Mouse (Mus musculus) monocyte, adult 59 days (primary cell): Measurements from ENCODE around the gene Mkrn1. TPM values are rescaled to one million over a fixed set of nuclear protein-coding genes. Genes with fewer than 3 reads are reported as not detected.

Experiments used
- total RNA-seq, 2 experiments: library from RNA; stranded (reverse); gene quantifications; one replicate each; pipeline ENCODE4 v1.2.4; 2023

The Mkrn1 gene
- total RNA-seq = 100 to 1,000 TPM; 122 to 132 TPM

DNA sequence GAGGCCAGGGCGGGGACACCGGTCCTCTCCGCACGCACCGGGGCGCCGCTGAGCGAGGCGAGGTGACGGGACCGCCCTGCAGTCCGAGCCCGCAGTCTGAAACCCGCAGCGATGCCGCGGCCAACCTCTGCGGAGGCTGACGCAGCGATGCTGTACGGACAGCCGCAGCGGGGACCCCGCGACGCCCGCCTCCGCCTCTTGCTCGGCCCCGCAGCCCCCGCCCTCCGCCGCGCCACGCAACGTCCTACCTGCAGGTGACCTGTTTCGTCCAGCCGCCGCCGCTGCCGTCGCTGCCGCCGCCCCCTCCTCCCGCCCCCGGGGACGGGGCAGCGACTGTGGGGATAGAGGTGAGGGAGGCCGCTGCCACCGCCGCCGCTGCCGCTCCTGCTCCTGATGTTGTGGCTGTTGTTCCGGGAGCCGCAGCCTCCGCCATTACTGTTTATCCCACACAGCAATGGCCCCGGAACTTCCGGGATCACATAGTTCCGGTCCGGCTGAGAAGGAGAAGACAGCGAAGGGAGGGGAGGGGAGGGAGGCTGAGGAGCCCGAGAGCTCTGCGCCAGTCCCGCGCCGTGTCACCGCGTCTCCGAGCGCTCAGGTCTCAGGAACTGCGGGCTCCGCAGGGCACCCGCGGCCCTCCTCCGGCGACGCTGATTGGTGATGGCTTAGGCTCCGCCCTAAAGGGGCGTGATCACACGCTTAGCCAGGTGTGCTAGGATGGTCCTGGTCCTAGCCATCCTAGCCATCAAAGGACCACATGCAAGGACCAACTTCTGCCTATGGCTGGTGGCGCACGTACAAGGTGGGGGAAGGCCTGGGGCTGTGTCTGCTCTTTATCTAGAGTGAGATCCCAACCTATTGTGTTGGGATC, at the start of gene Mkrn1:
Gene Mkrn1 (minus strand): TSS at position 612 of the 871 bp plus-strand sequence.

DNA sequence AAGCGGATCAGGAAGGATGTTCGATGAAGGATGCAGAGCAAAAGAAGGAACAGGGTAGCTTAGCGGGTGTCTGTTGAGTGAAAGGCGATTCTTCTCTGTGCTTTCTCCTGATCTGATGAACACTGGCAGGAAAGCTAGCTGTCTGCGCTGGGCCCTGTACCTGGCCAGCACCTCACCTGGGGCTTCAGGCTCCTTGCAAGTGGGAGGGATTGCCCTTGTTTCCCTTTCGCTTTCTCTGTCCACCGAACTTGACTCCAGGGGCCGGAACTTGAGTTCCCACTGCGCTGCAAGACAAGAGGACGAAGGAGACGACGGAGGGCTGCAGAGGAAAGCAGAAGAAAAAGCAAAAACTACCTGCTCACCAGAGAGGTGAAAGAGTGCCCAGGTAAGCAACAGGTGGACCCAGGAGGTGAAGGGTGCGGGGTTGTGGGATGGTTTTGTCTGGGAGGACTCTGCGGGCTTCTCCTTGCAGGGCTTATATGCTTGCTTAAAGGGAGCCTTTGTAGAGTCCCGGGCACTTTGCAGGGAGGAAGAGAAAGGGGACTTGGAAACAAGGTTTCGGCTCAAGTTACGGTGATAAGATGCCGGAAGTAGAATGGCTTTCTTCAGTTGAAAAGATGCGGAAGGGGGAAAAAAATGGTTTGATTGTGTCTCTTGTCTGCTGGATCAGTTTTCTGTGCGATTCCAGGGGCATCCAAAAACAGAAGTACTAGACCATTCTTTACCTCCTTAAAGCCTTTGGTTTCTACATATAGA, 39.0 kb downstream of the Mkrn1 start, which contains the start of gene Rab19:
Gene Rab19 (plus strand): TSS at position 51 of the 756 bp plus-strand sequence.

DNA sequence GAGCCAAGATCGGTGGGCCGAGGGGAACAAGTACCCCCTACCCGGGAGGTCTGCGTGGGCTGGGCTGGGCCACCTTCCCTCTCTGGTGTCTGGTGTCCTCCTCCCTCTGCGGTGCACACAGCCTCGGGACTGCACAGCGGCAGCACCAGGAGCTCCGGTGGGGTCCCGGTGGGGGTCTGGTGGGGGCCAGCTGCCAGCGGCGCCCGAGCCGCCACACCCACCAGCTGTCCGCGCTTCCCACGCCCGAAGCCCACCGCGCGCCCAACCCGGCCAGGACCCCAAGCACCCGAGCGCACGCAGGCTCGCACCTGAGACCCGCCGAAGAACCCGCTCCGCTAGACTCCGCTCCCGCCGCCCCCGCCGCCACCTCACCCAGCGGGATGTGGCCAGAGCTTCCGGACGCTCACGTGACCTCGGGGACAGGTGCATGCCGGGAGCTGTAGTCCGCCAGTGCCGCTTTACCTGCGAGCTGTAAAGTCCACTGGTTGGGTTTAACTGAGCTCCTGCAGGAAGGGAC, 42.9 kb downstream of the Mkrn1 start, which contains the start of gene Slc37a3:
Gene Slc37a3 (minus strand): TSS at position 365 of the 517 bp plus-strand sequence.

Other genes with a start within 250 kb of the Mkrn1 start
- gene Kdm7a, start 213.7 kb downstream of the Mkrn1 start, total RNA-seq = 100 to 1,000 TPM; 123 to 136 TPM
- 10 to 100 TPM; 34.9 to 39.3 TPM for gene Slc37a3, start 42.8 kb downstream of the Mkrn1 start, total RNA-seq
- 1 to 10 TPM; 8.3 to 8.7 TPM for gene Rab19, start 39.3 kb downstream of the Mkrn1 start, total RNA-seq
- gene Dennd2a, start 137.4 kb upstream of the Mkrn1 start, total RNA-seq = 1 to 10 TPM; 3.7 to 5.0 TPM
- 10 to 100 TPM; 25.6 to 27.5 TPM for gene Adck2, start 153.4 kb upstream of the Mkrn1 start, total RNA-seq
- gene Gm42420, start 165.3 kb upstream of the Mkrn1 start, total RNA-seq = not detected
- gene Ndufb2, start 172.1 kb upstream of the Mkrn1 start, total RNA-seq = 10 to 100 TPM; 38.7 to 50.0 TPM